Mouse (Mus musculus) heart, embryonic 15.5 days (tissue): ENCODE measurements around the gene Ciz1. TPM values are rescaled to one million over a fixed set of nuclear protein-coding genes. Genes with fewer than 3 reads are reported as not detected.

Experiments used
- ATAC-seq: fragments of 200-750 bp; cut with Nextera tagmentation; replicated peaks from 2 replicates; pipeline ENCODE4 v1.8.0; 2017; ENCODE audit warnings: low read depth, moderate TSS enrichment; ENCODE audit not compliant: insufficient number of reproducible peaks, insufficient read depth, low FRiP score
- H3K27ac ChIP-seq: fragments of 300-500 bp; sonication (generic); 2 replicates; pipeline ENCODE4 v1.5.1; 2015; ENCODE audit warnings: mild to moderate bottlenecking, inconsistent platforms
- H3K27me3 ChIP-seq: fragments of 300-500 bp; sonication (generic); 2 replicates; pipeline ENCODE4 v1.6.1; 2015; ENCODE audit warnings: inconsistent platforms
- H3K36me3 ChIP-seq: fragments of 300-500 bp; sonication (generic); 2 replicates; pipeline ENCODE4 v1.6.1; 2015; ENCODE audit warnings: mild to moderate bottlenecking, inconsistent platforms
- H3K4me1 ChIP-seq: fragments of 300-500 bp; sonication (generic); replicated peaks from 2 replicates; pipeline ENCODE4 v1.6.1; 2015; ENCODE audit warnings: inconsistent platforms
- H3K4me2 ChIP-seq: fragments of 300-500 bp; sonication (generic); 2 replicates; pipeline ENCODE4 v1.6.1; 2015; ENCODE audit warnings: inconsistent platforms, mild to moderate bottlenecking, moderate library complexity
- H3K4me3 ChIP-seq: fragments of 300-500 bp; sonication (generic); 2 replicates; pipeline ENCODE4 v1.5.1; 2015; ENCODE audit warnings: mild to moderate bottlenecking, inconsistent platforms
- H3K9ac ChIP-seq: fragments of 300-500 bp; sonication (generic); 2 replicates; pipeline ENCODE4 v1.6.1; 2015; ENCODE audit warnings: mild to moderate bottlenecking, inconsistent platforms
- H3K9me3 ChIP-seq: fragments of 300-500 bp; sonication (generic); replicated peaks from 2 replicates; pipeline ENCODE4 v1.6.1; 2016; ENCODE audit warnings: inconsistent platforms
- WGBS: fragments of 180-500 bp; shearing (Covaris S2); methylation state at CpG from one replicate; pipeline ENCODE4 v1.1.7; 2015; ENCODE audit warnings: mixed read lengths; 5-methylcytosine and 5-hydroxymethylcytosine counted together
- polyA plus RNA-seq: library from polyadenylated mRNA; unstranded; fragments of >200 nt; fragmentation: Nextera tagmentation; extraction: Ambion mirVana; gene quantifications from 2 replicates; pipeline ENCODE4 v1.2.1, GENCODE M21; 2015

The Ciz1 gene
- polyA plus RNA-seq, 1 experiment from 2014 or later, result 30.9 TPM

- 75% methylated on average over 13 of the region's 13 CpGs for WGBS
Measured at GRCm38 (mm10) chr2:32340836-32341633, 11.1 kb upstream of the Ciz1 start.

GRCm38 (mm10) chr2:32341634-32341939 lies 10.5 kb upstream of the Ciz1 start:
- H3K36me3 ChIP-seq, result no peaks in the 10 kb centered on the region
- no peaks in the 10 kb centered on the region for H3K4me1 ChIP-seq
- H3K4me2 ChIP-seq, result no peak overlapping the region
- H3K27me3 ChIP-seq, result peaks cover 14% of the 10 kb centered on the region
- H3K27ac ChIP-seq, result no peak overlapping the region
- no peaks in the 10 kb centered on the region for H3K9me3 ChIP-seq
- no peak overlapping the region for H3K9ac ChIP-seq
- 74% methylated on average over 4 of the region's 4 CpGs for WGBS
- ATAC-seq, result no peak
- no peak overlapping the region for H3K4me3 ChIP-seq

More at GRCm38 (mm10) chr2:32340836-32341633, 11.1 kb upstream of the Ciz1 start:
- H3K36me3 ChIP-seq, result no peaks in the 10 kb centered on the region
- no peak overlapping the region for H3K27ac ChIP-seq
- ATAC-seq, result no peak
- H3K9me3 ChIP-seq, result no peaks in the 10 kb centered on the region
- no peak overlapping the region for H3K4me2 ChIP-seq
- no peak overlapping the region for H3K4me3 ChIP-seq
- no peak overlapping the region for H3K9ac ChIP-seq
- H3K4me1 ChIP-seq, result no peaks in the 10 kb centered on the region
- peaks cover 19% of the 10 kb centered on the region for H3K27me3 ChIP-seq

GRCm38 (mm10) chr2:32342039-32342438 lies 10.1 kb upstream of the Ciz1 start:
- 81% methylated on average over 4 of the region's 4 CpGs for WGBS
- H3K9ac ChIP-seq, result no peak overlapping the region
- no peaks in the 10 kb centered on the region for H3K4me1 ChIP-seq
- no peaks in the 10 kb centered on the region for H3K36me3 ChIP-seq
- peaks cover 13% of the 10 kb centered on the region for H3K27me3 ChIP-seq
- ATAC-seq, result no peak
- H3K4me3 ChIP-seq, result no peak overlapping the region
- no peaks in the 10 kb centered on the region for H3K9me3 ChIP-seq
- no peak overlapping the region for H3K27ac ChIP-seq
- H3K4me2 ChIP-seq, result no peak overlapping the region

GRCm38 (mm10) chr2:32342539-32343350 lies 9.4 kb upstream of the Ciz1 start:
- Histone ChIP-seq H3K36me3 (no peaks in the 10 kb centered on the region), H3K9me3 (no peaks in the 10 kb centered on the region), H3K4me3 (no peak overlapping the region), H3K4me2 (no peak overlapping the region), H3K4me1 (no peaks in the 10 kb centered on the region), H3K9ac (no peak overlapping the region), H3K27ac (no peak overlapping the region), H3K27me3 (peaks cover 13% of the 10 kb centered on the region; the same call in 1 of the 2 replicates)
- WGBS, result 71% methylated on average over 6 of the region's 6 CpGs
- ATAC-seq, result 0 out of 2 replicates have a peak, but pooled peaks have one; percentile 24

- no peak for ATAC-seq
- no peaks in the 10 kb centered on the region for H3K36me3 ChIP-seq
Measured at GRCm38 (mm10) chr2:32343351-32343671, 8.8 kb upstream of the Ciz1 start.

GRCm38 (mm10) chr2:32344056-32344455 lies 8.1 kb upstream of the Ciz1 start:
- H3K36me3 ChIP-seq, result no peaks in the 10 kb centered on the region
- H3K4me1 ChIP-seq, result no peaks in the 10 kb centered on the region
- ATAC-seq, result no peak
- H3K27ac ChIP-seq, result no peak overlapping the region
- no peak overlapping the region for H3K4me2 ChIP-seq
- WGBS, result 69% methylated on average over 10 of the region's 10 CpGs
- peaks cover 25% of the 10 kb centered on the region for H3K27me3 ChIP-seq
- no peak overlapping the region for H3K4me3 ChIP-seq
- H3K9ac ChIP-seq, result no peak overlapping the region
- H3K9me3 ChIP-seq, result no peaks in the 10 kb centered on the region

More at GRCm38 (mm10) chr2:32343351-32343671, 8.8 kb upstream of the Ciz1 start:
- H3K9me3 ChIP-seq, result no peaks in the 10 kb centered on the region
- H3K9ac ChIP-seq, result no peak overlapping the region
- peaks cover 17% of the 10 kb centered on the region; the same call in 1 of the 2 replicates for H3K27me3 ChIP-seq
- no peak overlapping the region for H3K4me3 ChIP-seq
- WGBS, result 95% methylated on average over 2 of the region's 2 CpGs
- H3K4me2 ChIP-seq, result no peak overlapping the region
- H3K27ac ChIP-seq, result no peak overlapping the region
- no peaks in the 10 kb centered on the region for H3K4me1 ChIP-seq

GRCm38 (mm10) chr2:32344598-32345321 lies 7.4 kb upstream of the Ciz1 start:
- H3K9ac ChIP-seq, result no peak overlapping the region
- H3K27ac ChIP-seq, result no peak overlapping the region
- H3K4me2 ChIP-seq, result no peak overlapping the region
- no peaks in the 10 kb centered on the region for H3K36me3 ChIP-seq
- no peak overlapping the region for H3K4me3 ChIP-seq
- ATAC-seq, result no peak
- H3K27me3 ChIP-seq, result peaks cover 26% of the 10 kb centered on the region
- WGBS, result 73% methylated on average over 14 of the region's 14 CpGs
- no peaks in the 10 kb centered on the region; the same call in 1 of the 2 replicates for H3K4me1 ChIP-seq
- H3K9me3 ChIP-seq, result no peaks in the 10 kb centered on the region

GRCm38 (mm10) chr2:32347019-32347418 lies 5.1 kb upstream of the Ciz1 start:
- H3K4me1 ChIP-seq, result peaks cover 5% of the 10 kb centered on the region
- H3K27ac ChIP-seq, result no peak overlapping the region
- H3K9me3 ChIP-seq, result no peaks in the 10 kb centered on the region
- H3K9ac ChIP-seq, result no peak overlapping the region
- 70% methylated on average over 6 of the region's 6 CpGs for WGBS
- H3K4me3 ChIP-seq, result no peak overlapping the region
- ATAC-seq, result no peak
- H3K4me2 ChIP-seq, result no peak overlapping the region
- H3K27me3 ChIP-seq, result peaks cover 35% of the 10 kb centered on the region
- no peaks in the 10 kb centered on the region for H3K36me3 ChIP-seq

GRCm38 (mm10) chr2:32348311-32348710 lies 3.8 kb upstream of the Ciz1 start:
- no peaks in the 10 kb centered on the region for H3K36me3 ChIP-seq
- H3K27me3 ChIP-seq, result peaks cover 35% of the 10 kb centered on the region
- 80% methylated on average over 11 of the region's 11 CpGs for WGBS
- H3K4me3 ChIP-seq, result no peak overlapping the region
- peaks cover 16% of the 10 kb centered on the region for H3K4me1 ChIP-seq
- no peak overlapping the region for H3K27ac ChIP-seq
- H3K9ac ChIP-seq, result no peak overlapping the region
- no peak for ATAC-seq
- no peak overlapping the region for H3K4me2 ChIP-seq
- H3K9me3 ChIP-seq, result no peaks in the 10 kb centered on the region

- H3K27ac ChIP-seq, result no peak overlapping the region
- H3K27me3 ChIP-seq, result peaks cover 31% of the 10 kb centered on the region
Measured at GRCm38 (mm10) chr2:32349625-32350255, 2.4 kb upstream of the Ciz1 start.

More at GRCm38 (mm10) chr2:32349625-32350255, 2.4 kb upstream of the Ciz1 start:
- no peak for ATAC-seq
- H3K4me1 ChIP-seq, result peaks cover 21% of the 10 kb centered on the region
- H3K9me3 ChIP-seq, result no peaks in the 10 kb centered on the region
- H3K4me2 ChIP-seq, result no peak overlapping the region
- WGBS, result 52% methylated on average over 8 of the region's 8 CpGs
- H3K36me3 ChIP-seq, result no peaks in the 10 kb centered on the region
- H3K9ac ChIP-seq, result no peak overlapping the region
- H3K4me3 ChIP-seq, result no peak overlapping the region
